Comparison of ENCODE assay signal across 12 mouse cellular contexts in the genomic region with DNA sequence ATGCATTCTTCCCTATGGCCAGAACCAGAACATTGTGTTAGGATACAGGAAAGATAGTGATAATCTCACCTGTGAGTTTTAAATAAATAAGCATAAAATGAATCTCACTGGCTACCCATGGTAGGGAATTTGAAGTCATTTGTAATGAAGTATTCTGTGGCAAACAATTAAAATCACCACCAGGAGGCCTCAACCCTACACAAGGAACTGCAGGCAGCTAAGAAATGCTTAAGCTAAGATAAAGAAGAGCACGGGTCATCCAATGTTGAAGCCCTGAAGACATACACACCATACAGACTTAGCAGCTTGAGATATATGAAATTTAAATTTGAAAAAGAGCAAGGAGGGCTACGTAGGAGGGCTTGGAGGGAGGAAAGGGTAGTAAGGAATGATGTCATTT. TPM values are rescaled to one million over a fixed set of nuclear protein-coding genes. Genes with fewer than 3 reads are reported as not detected.
DNase-seq lines count a peak whose midpoint lies in the region; ATAC-seq and TF ChIP-seq lines count a peak whose summit lies in the region.
"Had no signal": no experiment of that assay in that cellular context is flagged by ENCODE, and none has a peak within 500 bp of the region (broad histone marks: within the 10 kb centered on the region; RNA-seq: fewer than 3 reads in every experiment).

No protein-coding gene starts in this region.

- H3K4me1 ChIP-seq in heart, embryonic 13.5 days: peaks cover 28% of the 10 kb centered on the region
- peaks cover 5% of the 10 kb centered on the region; the same call in 1 of the 2 replicates for H3K4me1 ChIP-seq in liver, postnatal 0 days (ENCODE audit: insufficient read depth)

- intact Hi-C loops in heart, postnatal 25 days (cut with DNase I): no loop called here

- no peak overlapping the region for H3K27ac ChIP-seq in heart, embryonic 13.5 days (replicated peaks)
- no peak overlapping the region for H3K27ac ChIP-seq in liver, postnatal 0 days (ENCODE audit: low read depth)
- H3K27ac ChIP-seq: limb, embryonic 10.5 days; neural tube, embryonic 12.5 days had no signal

- H3K36me3 ChIP-seq in heart, embryonic 13.5 days: no peaks in the 10 kb centered on the region
- no peaks in the 10 kb centered on the region for H3K36me3 ChIP-seq in liver, postnatal 0 days (replicated peaks; ENCODE audit: insufficient read depth, low read length)
- H3K36me3 ChIP-seq: limb, embryonic 10.5 days; neural tube, embryonic 12.5 days had no signal

- no peak for DNase-seq in heart, postnatal 25 days (ENCODE audit: low spot score)
- DNase-seq in liver, postnatal 0 days: no peak
- no peak for DNase-seq in liver
- peak; percentile 11 for DNase-seq in ES-CJ7 (ENCODE audit: low read depth, low spot score)
- no peak for DNase-seq in testis, postnatal 14 days (ENCODE audit: low spot score)
- no peak for DNase-seq in right cerebral cortex, postnatal 4 days
- DNase-seq: cerebellum, postnatal 10 days; lung, adult 18-20 months had no signal

- H3K9me3 ChIP-seq in heart, embryonic 13.5 days: no peaks in the 10 kb centered on the region
- H3K9me3 ChIP-seq in liver, postnatal 0 days (ENCODE audit: low read length): no peaks in the 10 kb centered on the region
- H3K9me3 ChIP-seq: limb, embryonic 10.5 days; neural tube, embryonic 12.5 days had no signal

- no peak for TF ChIP-seq EP300 in liver, postnatal 0 days (IDR thresholded peaks at IDR 0.05; ENCODE audit: low read depth)

- WGBS in heart, embryonic 13.5 days: 52% methylated on average over 2 of the region's 2 CpGs
- 56% methylated on average over 2 of the region's 2 CpGs for WGBS in liver, postnatal 0 days (ENCODE audit: insufficient replicate concordance)

- peak overlapping the region; percentile 34; the same call in 1 of the 2 replicates for H3K4me2 ChIP-seq in heart, embryonic 13.5 days
- no peak overlapping the region for H3K4me2 ChIP-seq in liver, postnatal 0 days (ENCODE audit: low read depth, low read length)
- H3K4me2 ChIP-seq: neural tube, embryonic 12.5 days had no signal

- H3K4me3 ChIP-seq in heart, embryonic 13.5 days: peak overlapping the region; percentile 11; the same call in 1 of the 2 replicates
- H3K4me3 ChIP-seq in liver, postnatal 0 days (ENCODE audit: low read depth, low read length): no peak overlapping the region
- H3K4me3 ChIP-seq: limb, embryonic 10.5 days; neural tube, embryonic 12.5 days had no signal

- ATAC-seq in heart, embryonic 13.5 days (ENCODE audit: extremely low read depth, insufficient number of reproducible peaks, low FRiP score, low TSS enrichment): no peak
- ATAC-seq in liver, postnatal 0 days: no peak
- ATAC-seq in megakaryocyte-erythroid progenitor cell, adult 5-6 weeks (replicated peaks; ENCODE audit: low FRiP score, low TSS enrichment, poor library complexity, severe bottlenecking): 0 out of 2 replicates have a peak, but pooled peaks have one; percentile 21

- H3K9ac ChIP-seq in heart, embryonic 13.5 days: no peak overlapping the region
- H3K9ac ChIP-seq in liver, postnatal 0 days (replicated peaks): no peak overlapping the region
- H3K9ac ChIP-seq: neural tube, embryonic 12.5 days had no signal

- TF ChIP-seq CTCF in liver, postnatal 0 days (IDR thresholded peaks at IDR 0.05; ENCODE audit: low read depth): peak; percentile 38

- no peaks in the 10 kb centered on the region for H3K27me3 ChIP-seq in heart, embryonic 13.5 days (replicated peaks)
- peaks cover 16% of the 10 kb centered on the region for H3K27me3 ChIP-seq in liver, postnatal 0 days (ENCODE audit: insufficient read depth, low read length)

RNA-seq across cellular contexts. Expression of gene Tbc1d4, which starts 3.1 kb away (rescaled TPM):
- 18.5 and 21.5 TPM in 2 replicates for polyA plus RNA-seq in heart, embryonic 13.5 days (2015; fragmentation: Nextera tagmentation; extraction: Ambion mirVana)
- 10 to 100 TPM; 58.2 to 70.1 TPM for total RNA-seq in heart, postnatal 25 days (2021)
- polyA plus RNA-seq in liver, postnatal 0 days (2015; fragmentation: Nextera tagmentation; extraction: Ambion mirVana): 2.1 and 2.4 TPM in 2 replicates
- total RNA-seq in megakaryocyte-erythroid progenitor cell, adult 5-6 weeks (2014; fragmentation: Nextera tagmentation): 5.8 and 6.1 TPM in 2 replicates
- total RNA-seq in megakaryocyte-erythroid progenitor cell, adult 5-6 weeks (2017): 6.4 and 9.7 TPM in 2 replicates

RNA-seq across cellular contexts. Expression of gene Commd6, which starts 34.6 kb away (rescaled TPM):
- 71.3 and 82.9 TPM in 2 replicates for polyA plus RNA-seq in heart, embryonic 13.5 days (2015; fragmentation: Nextera tagmentation; extraction: Ambion mirVana)
- total RNA-seq in heart, postnatal 25 days (2021): 10 to 100 TPM; 29.3 to 30.5 TPM
- polyA plus RNA-seq in liver, postnatal 0 days (2015; fragmentation: Nextera tagmentation; extraction: Ambion mirVana): 48.0 and 53.8 TPM in 2 replicates
- total RNA-seq in megakaryocyte-erythroid progenitor cell, adult 5-6 weeks (2014; fragmentation: Nextera tagmentation): 50.8 and 57.6 TPM in 2 replicates
- total RNA-seq in megakaryocyte-erythroid progenitor cell, adult 5-6 weeks (2017): 31.7 and 40.1 TPM in 2 replicates

RNA-seq across cellular contexts. Expression of gene Uchl3, which starts 47.9 kb away (rescaled TPM):
- 91.5 and 108 TPM in 2 replicates for polyA plus RNA-seq in heart, embryonic 13.5 days (2015; fragmentation: Nextera tagmentation; extraction: Ambion mirVana)
- total RNA-seq in heart, postnatal 25 days (2021): 10 to 100 TPM; 28.9 to 30.3 TPM
- polyA plus RNA-seq in liver, postnatal 0 days (2015; fragmentation: Nextera tagmentation; extraction: Ambion mirVana): 39.9 and 42.5 TPM in 2 replicates
- 90.6 and 112 TPM in 2 replicates for total RNA-seq in megakaryocyte-erythroid progenitor cell, adult 5-6 weeks (2014; fragmentation: Nextera tagmentation)
- 77.6 and 85.8 TPM in 2 replicates for total RNA-seq in megakaryocyte-erythroid progenitor cell, adult 5-6 weeks (2017)

Comparison
In these comparisons a context has a peak if more than half of its experiments do, and no peak if none do; other contexts are left out.
1. RNA of gene Tbc1d4, which starts 3.1 kb away (total RNA-seq): 58.2 to 70.1 TPM in heart, postnatal 25 days; 5.8 to 9.7 TPM in megakaryocyte-erythroid progenitor cell, adult 5-6 weeks; every median in the first group is over 4 times any median in the second.